Comparison of ENCODE assay signal across 9 mouse cellular contexts in the genomic region with DNA sequence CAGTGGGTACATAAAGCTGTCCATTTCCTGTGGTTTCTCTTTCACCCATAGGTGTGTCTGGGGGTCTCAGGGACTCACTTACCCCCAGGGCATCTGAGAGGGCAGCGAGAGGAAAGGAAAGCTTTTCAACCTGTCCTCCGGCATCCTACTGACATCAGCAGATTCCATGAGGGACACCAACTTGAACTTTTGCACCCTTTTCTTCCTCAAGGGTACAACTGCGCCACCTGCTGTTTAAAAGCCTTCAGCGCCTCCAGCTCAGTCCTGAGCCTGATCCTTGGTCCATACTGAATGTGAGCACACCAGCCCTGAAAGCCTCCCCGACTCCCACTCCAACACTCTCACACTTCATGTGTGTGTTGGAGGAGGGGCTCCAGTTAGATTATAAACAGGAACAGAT. TPM values are rescaled to one million over a fixed set of nuclear protein-coding genes. Genes with fewer than 3 reads are reported as not detected.
A peak's percentile ranks its signal among the peaks of the same experiment; 100 is the strongest.
DNase-seq lines count a peak whose midpoint lies in the region; ATAC-seq and TF ChIP-seq lines count a peak whose summit lies in the region.
"Had no signal": no experiment of that assay in that cellular context is flagged by ENCODE, and none has a peak within 500 bp of the region (broad histone marks: within the 10 kb centered on the region; RNA-seq: fewer than 3 reads in every experiment).

No protein-coding gene starts in this region.

- no peaks in the 10 kb centered on the region for H3K27me3 ChIP-seq in heart, embryonic 11.5 days (ENCODE audit: control insufficient read depth, insufficient read depth, low read length)
- peaks cover 8% of the 10 kb centered on the region for H3K27me3 ChIP-seq in E14TG2a.4 (ENCODE audit: insufficient read depth, low read length)
- no peaks in the 10 kb centered on the region for H3K27me3 ChIP-seq in heart, embryonic 14.5 days (ENCODE audit: control insufficient read depth, insufficient read depth, low read length)
- H3K27me3 ChIP-seq in midbrain, embryonic 13.5 days: no peaks in the 10 kb centered on the region
- H3K27me3 ChIP-seq: midbrain, embryonic 12.5 days had no signal

- H3K9ac ChIP-seq in heart, embryonic 11.5 days (ENCODE audit: low read depth, low read length): no peak overlapping the region
- no peak overlapping the region for H3K9ac ChIP-seq in heart, embryonic 14.5 days (ENCODE audit: low read length)
- no peak overlapping the region for H3K9ac ChIP-seq in midbrain, embryonic 13.5 days (replicated peaks)
- H3K9ac ChIP-seq: midbrain, embryonic 12.5 days had no signal

- no peak overlapping the region for H3K4me3 ChIP-seq in heart, embryonic 11.5 days (ENCODE audit: low read depth, low read length)
- no peak overlapping the region for H3K4me3 ChIP-seq in E14TG2a.4 (replicated peaks; ENCODE audit: low read length)
- no peak overlapping the region for H3K4me3 ChIP-seq in heart, embryonic 14.5 days (ENCODE audit: control insufficient read depth in 1 of 2, insufficient read depth in 1 of 2, low read depth in 1 of 2, low read length in 2 of 2)
- H3K4me3 ChIP-seq in midbrain, embryonic 13.5 days (replicated peaks): no peak overlapping the region
- H3K4me3 ChIP-seq: midbrain, embryonic 12.5 days had no signal

- no peaks in the 10 kb centered on the region for H3K4me1 ChIP-seq in heart, embryonic 11.5 days (ENCODE audit: control insufficient read depth, insufficient read depth, low read length)
- peaks cover 6% of the 10 kb centered on the region for H3K4me1 ChIP-seq in E14TG2a.4 (replicated peaks; ENCODE audit: low read depth, low read length)
- peaks cover 2 to 4% of the 10 kb centered on the region in 2 experiments; a peak in 2 of 4 replicates for H3K4me1 ChIP-seq in heart, embryonic 14.5 days (ENCODE audit: control insufficient read depth in 2 of 2, insufficient read depth in 2 of 2, low read length in 2 of 2)
- H3K4me1 ChIP-seq in midbrain, embryonic 13.5 days (replicated peaks): no peaks in the 10 kb centered on the region
- H3K4me1 ChIP-seq: midbrain, embryonic 12.5 days had no signal

- H3K36me3 ChIP-seq in heart, embryonic 11.5 days (ENCODE audit: control insufficient read depth, insufficient read depth, low read length): no peaks in the 10 kb centered on the region
- H3K36me3 ChIP-seq in E14TG2a.4 (ENCODE audit: insufficient read depth, low read length): no peaks in the 10 kb centered on the region
- H3K36me3 ChIP-seq in heart, embryonic 14.5 days (ENCODE audit: control insufficient read depth, insufficient read depth, low read length): peaks cover 16% of the 10 kb centered on the region; the same call in 1 of the 2 replicates
- no peaks in the 10 kb centered on the region for H3K36me3 ChIP-seq in midbrain, embryonic 13.5 days
- H3K36me3 ChIP-seq: midbrain, embryonic 12.5 days had no signal

- H3K9me3 ChIP-seq in heart, embryonic 11.5 days (replicated peaks; ENCODE audit: control insufficient read depth, low read length): no peaks in the 10 kb centered on the region
- H3K9me3 ChIP-seq in E14TG2a.4 (ENCODE audit: low read length): no peaks in the 10 kb centered on the region
- no peaks in the 10 kb centered on the region for H3K9me3 ChIP-seq in heart, embryonic 14.5 days (ENCODE audit: control insufficient read depth, low read length)
- H3K9me3 ChIP-seq in midbrain, embryonic 13.5 days: no peaks in the 10 kb centered on the region
- H3K9me3 ChIP-seq: midbrain, embryonic 12.5 days had no signal

- H3K27ac ChIP-seq in heart, embryonic 11.5 days (ENCODE audit: low read depth, low read length): no peak overlapping the region
- H3K27ac ChIP-seq in heart, embryonic 14.5 days (replicated peaks in 1 of 2; ENCODE audit: control insufficient read depth in 1 of 2, insufficient read depth in 1 of 2, low read depth in 2 of 2, low read length in 2 of 2): no peak overlapping the region
- no peak overlapping the region for H3K27ac ChIP-seq in midbrain, embryonic 13.5 days
- H3K27ac ChIP-seq: midbrain, embryonic 12.5 days had no signal

- peak; percentile 74 for TF ChIP-seq CTCF in E14TG2a.4 (conservative IDR thresholded peaks at IDR 0.05; ENCODE audit: low read length)

- no peak for ATAC-seq in heart, embryonic 11.5 days (replicated peaks; ENCODE audit: insufficient number of reproducible peaks, low FRiP score, low TSS enrichment)
- ATAC-seq in heart, embryonic 14.5 days (ENCODE audit: insufficient number of reproducible peaks, insufficient read depth, low FRiP score, low read depth): no peak
- ATAC-seq in midbrain, embryonic 13.5 days: peak; percentile 55; the same call in 1 of the 2 replicates

- no peak for DNase-seq in heart, adult 8-10 months (ENCODE audit: low spot score)
- DNase-seq in c-Kit-positive CD71-positive TER-119-negative erythroid progenitor cells, embryonic 14.5 days (ENCODE audit: low read depth): peak; percentile 27
- DNase-seq in kidney, postnatal 25 days: peak; percentile 82 to 89
- peak; percentile 79 for DNase-seq in thymus, postnatal 4 days

- 15% methylated on average over 5 of the region's 5 CpGs for WGBS in heart, embryonic 11.5 days (ENCODE audit: insufficient replicate concordance)
- 7% methylated on average over 5 of the region's 5 CpGs for WGBS in heart, embryonic 14.5 days
- WGBS in midbrain, embryonic 13.5 days: 21% methylated on average over 5 of the region's 5 CpGs

- H3K4me2 ChIP-seq in heart, embryonic 11.5 days: peak overlapping the region; percentile 35
- peak overlapping the region; percentile 43; the same call in 1 of the 2 replicates for H3K4me2 ChIP-seq in heart, embryonic 14.5 days (ENCODE audit: low read length)
- no peak overlapping the region for H3K4me2 ChIP-seq in midbrain, embryonic 13.5 days (replicated peaks)
- H3K4me2 ChIP-seq: midbrain, embryonic 12.5 days had no signal

RNA-seq across cellular contexts. Expression of gene S1pr3, which starts 16.2 kb away (rescaled TPM):
- 21.2 and 23.0 TPM in 2 replicates for polyA plus RNA-seq in heart, embryonic 11.5 days (2014; fragmentation: Nextera tagmentation; extraction: Ambion mirVana)
- 10 to 100 TPM in 3 of 4 experiments, 1 to 10 TPM in 1; 8.1 to 12.6 (median 10.9) TPM for total RNA-seq in heart, adult 8-10 months (2022)
- polyA plus RNA-seq in heart, embryonic 14.5 days (2014; fragmentation: Nextera tagmentation; extraction: Ambion mirVana): 15.2 and 16.3 TPM in 2 replicates
- 10.2 and 10.4 TPM in 2 replicates for polyA plus RNA-seq in midbrain, embryonic 13.5 days (2015; fragmentation: Nextera tagmentation; extraction: Ambion mirVana)
